Mouse (Mus musculus): ENCODE data around the gene Gm21958. TPM values are rescaled to one million over a fixed set of nuclear protein-coding genes. Genes with fewer than 3 reads are reported as not detected.

Gm21958 gene
- polyA plus RNA-seq, 1 experiment from 2014 or later = 1.3 TPM

- Histone ChIP-seq H3K9ac (peak overlapping the region; percentile 93), H3K27ac (peak overlapping the region; percentile 99; the same call in 1 of the 2 replicates), H3K9me3 (no peaks in the 10 kb centered on the region), H3K4me3 (replicated peaks) (peak overlapping the region; percentile 90), H3K4me2 (peak overlapping the region; percentile 68), H3K4me1 (peaks cover 11% of the 10 kb centered on the region), H3K36me3 (replicated peaks) (peaks cover 37% of the 10 kb centered on the region), H3K27me3 (no peaks in the 10 kb centered on the region)
- WGBS = 61% methylated on average over 18 of the region's 18 CpGs
- no peak for ATAC-seq (ENCODE audit: low FRiP score)
Measured at GRCm38 (mm10) chr3:54736101-54736927, 22.2 kb upstream of the Gm21958 start.

GRCm38 (mm10) chr3:54735247-54736046 is 21.3 kb upstream of the Gm21958 start, which contains the start of the genes Exosc8 and Alg5:
Gene Exosc8 (minus strand): TSS chr3:54735393.
Gene Alg5 (plus strand): TSS chr3:54735539.
- WGBS = under 1% methylated on average over 51 of the region's 65 CpGs
- Histone ChIP-seq H3K27me3 (no peaks in the 10 kb centered on the region), H3K27ac (peak within 1 kb of the TSS; percentile 99), H3K4me2 (peak within 1 kb of the TSS; percentile 68), H3K4me3 (replicated peaks) (peak within 1 kb of the TSS; percentile 90), H3K9ac (peak within 1 kb of the TSS; percentile 93), H3K36me3 (replicated peaks) (peaks cover 34% of the 10 kb centered on the region), H3K4me1 (peaks cover 11% of the 10 kb centered on the region), H3K9me3 (no peaks in the 10 kb centered on the region)
- ATAC-seq (ENCODE audit: low FRiP score) = peak; percentile 94

GRCm38 (mm10) chr3:54734411-54735246 is 20.5 kb upstream of the Gm21958 start:
- Histone ChIP-seq H3K4me2 (peak overlapping the region; percentile 68), H3K27me3 (no peaks in the 10 kb centered on the region), H3K36me3 (replicated peaks) (peaks cover 38% of the 10 kb centered on the region), H3K4me1 (peaks cover 11% of the 10 kb centered on the region), H3K27ac (peak overlapping the region; percentile 99), H3K9ac (peak overlapping the region; percentile 93), H3K9me3 (no peaks in the 10 kb centered on the region), H3K4me3 (replicated peaks) (peak overlapping the region; percentile 90)
- WGBS = under 1% methylated on average over 84 of the region's 84 CpGs
- peak; percentile 95 for ATAC-seq (ENCODE audit: low FRiP score)

GRCm38 (mm10) chr3:54732371-54732770 is 18.2 kb upstream of the Gm21958 start:
- H3K4me3 ChIP-seq (replicated peaks) = no peak overlapping the region
- peaks cover 11% of the 10 kb centered on the region for H3K4me1 ChIP-seq
- no peaks in the 10 kb centered on the region for H3K27me3 ChIP-seq
- no peak overlapping the region for H3K27ac ChIP-seq
- ATAC-seq (ENCODE audit: low FRiP score) = no peak
- peaks cover 49% of the 10 kb centered on the region for H3K36me3 ChIP-seq (replicated peaks)
- H3K9ac ChIP-seq = no peak overlapping the region
- WGBS = 94% methylated on average over 4 of the region's 4 CpGs
- no peak overlapping the region for H3K4me2 ChIP-seq
- H3K9me3 ChIP-seq = no peaks in the 10 kb centered on the region

GRCm38 (mm10) chr3:54731626-54732150 is 17.5 kb upstream of the Gm21958 start:
- 89% methylated on average over 8 of the region's 8 CpGs for WGBS
- no peaks in the 10 kb centered on the region for H3K9me3 ChIP-seq
- H3K4me2 ChIP-seq = no peak overlapping the region
- H3K27ac ChIP-seq = no peak overlapping the region
- H3K9ac ChIP-seq = no peak overlapping the region
- peaks cover 56% of the 10 kb centered on the region for H3K36me3 ChIP-seq (replicated peaks)
- H3K4me1 ChIP-seq = peaks cover 11% of the 10 kb centered on the region
- no peaks in the 10 kb centered on the region for H3K27me3 ChIP-seq
- ATAC-seq (ENCODE audit: low FRiP score) = no peak
- no peak overlapping the region for H3K4me3 ChIP-seq (replicated peaks)

- peaks cover 69% of the 10 kb centered on the region for H3K36me3 ChIP-seq (replicated peaks)
- ATAC-seq (ENCODE audit: low FRiP score) = no peak
- 91% methylated on average over 6 of the region's 6 CpGs for WGBS
- H3K9me3 ChIP-seq = no peaks in the 10 kb centered on the region
- H3K27me3 ChIP-seq = no peaks in the 10 kb centered on the region
- no peak overlapping the region for H3K4me2 ChIP-seq
- no peaks in the 10 kb centered on the region for H3K4me1 ChIP-seq
- H3K4me3 ChIP-seq (replicated peaks) = no peak overlapping the region
- H3K27ac ChIP-seq = no peak overlapping the region
- H3K9ac ChIP-seq = no peak overlapping the region
Measured at GRCm38 (mm10) chr3:54728100-54728499, 13.9 kb upstream of the Gm21958 start.

- ATAC-seq (ENCODE audit: low FRiP score) = no peak
- Histone ChIP-seq H3K4me3 (replicated peaks) (no peak overlapping the region), H3K9me3 (no peaks in the 10 kb centered on the region), H3K9ac (no peak overlapping the region), H3K4me2 (no peak overlapping the region), H3K27me3 (no peaks in the 10 kb centered on the region), H3K4me1 (no peaks in the 10 kb centered on the region), H3K27ac (no peak overlapping the region), H3K36me3 (replicated peaks) (peaks cover 69% of the 10 kb centered on the region)
- WGBS = 97% methylated on average over 2 of the region's 2 CpGs
Measured at GRCm38 (mm10) chr3:54727588-54727987, 13.4 kb upstream of the Gm21958 start.

- H3K27me3 ChIP-seq = no peaks in the 10 kb centered on the region
- 86% methylated on average over 2 of the region's 2 CpGs for WGBS
- H3K9ac ChIP-seq = no peak overlapping the region
- H3K27ac ChIP-seq = no peak overlapping the region
- H3K4me2 ChIP-seq = no peak overlapping the region
- H3K9me3 ChIP-seq = no peaks in the 10 kb centered on the region
- H3K36me3 ChIP-seq (replicated peaks) = peaks cover 74% of the 10 kb centered on the region
- no peaks in the 10 kb centered on the region for H3K4me1 ChIP-seq
- H3K4me3 ChIP-seq (replicated peaks) = no peak overlapping the region
- ATAC-seq (ENCODE audit: low FRiP score) = no peak
Measured at GRCm38 (mm10) chr3:54725344-54725743, 11.2 kb upstream of the Gm21958 start.

- no peak overlapping the region for H3K4me2 ChIP-seq
- H3K27ac ChIP-seq = no peak overlapping the region
- ATAC-seq (ENCODE audit: low FRiP score) = no peak
- no peak overlapping the region for H3K9ac ChIP-seq
- no peaks in the 10 kb centered on the region for H3K4me1 ChIP-seq
- 93% methylated on average over 10 of the region's 10 CpGs for WGBS
- H3K4me3 ChIP-seq (replicated peaks) = no peak overlapping the region
- H3K36me3 ChIP-seq (replicated peaks) = peaks cover 64% of the 10 kb centered on the region
- no peaks in the 10 kb centered on the region for H3K27me3 ChIP-seq
- H3K9me3 ChIP-seq = no peaks in the 10 kb centered on the region
Measured at GRCm38 (mm10) chr3:54723741-54724500, 9.8 kb upstream of the Gm21958 start.

- Histone ChIP-seq H3K4me3 (replicated peaks) (no peak overlapping the region), H3K9me3 (no peaks in the 10 kb centered on the region), H3K4me1 (no peaks in the 10 kb centered on the region), H3K9ac (no peak overlapping the region), H3K36me3 (replicated peaks) (peaks cover 78% of the 10 kb centered on the region), H3K27ac (no peak overlapping the region), H3K27me3 (no peaks in the 10 kb centered on the region), H3K4me2 (no peak overlapping the region)
- 71% methylated on average over 3 of the region's 3 CpGs for WGBS
- no peak for ATAC-seq (ENCODE audit: low FRiP score)
Measured at GRCm38 (mm10) chr3:54718947-54719346, 4.8 kb upstream of the Gm21958 start.

GRCm38 (mm10) chr3:54717348-54717747 is 3.2 kb upstream of the Gm21958 start:
- Histone ChIP-seq H3K36me3 (replicated peaks) (peaks cover 68% of the 10 kb centered on the region), H3K9me3 (no peaks in the 10 kb centered on the region), H3K27ac (no peak overlapping the region), H3K4me1 (no peaks in the 10 kb centered on the region), H3K4me3 (replicated peaks) (no peak overlapping the region), H3K4me2 (no peak overlapping the region), H3K27me3 (no peaks in the 10 kb centered on the region), H3K9ac (no peak overlapping the region)
- WGBS = 87% methylated on average over 6 of the region's 6 CpGs
- no peak for ATAC-seq (ENCODE audit: low FRiP score)

All from forebrain, embryonic 12.5 days (tissue).